Mouse (Mus musculus) small intestine, adult 2 months (tissue): ENCODE results near the gene A730049H05Rik.

Experiments
- CTCF ChIP-seq: fragments of 200-500 bp; IDR thresholded peaks from 2 replicates; pipeline ENCODE4 v1.5.1; 2012; ENCODE audit warnings: low read depth, mild to moderate bottlenecking, control low read depth, inconsistent platforms, low read length, moderate library complexity, mixed read lengths; ENCODE audit not compliant: insufficient replicate concordance, insufficient read length; ENCODE audit errors: extremely low read depth
- POLR2A ChIP-seq: fragments of 200-500 bp; IDR thresholded peaks from 2 replicates; pipeline ENCODE4 v1.6.1; 2012; ENCODE audit warnings: low read depth, mild to moderate bottlenecking, control low read depth, inconsistent platforms, low read length, moderate library complexity

DNA sequence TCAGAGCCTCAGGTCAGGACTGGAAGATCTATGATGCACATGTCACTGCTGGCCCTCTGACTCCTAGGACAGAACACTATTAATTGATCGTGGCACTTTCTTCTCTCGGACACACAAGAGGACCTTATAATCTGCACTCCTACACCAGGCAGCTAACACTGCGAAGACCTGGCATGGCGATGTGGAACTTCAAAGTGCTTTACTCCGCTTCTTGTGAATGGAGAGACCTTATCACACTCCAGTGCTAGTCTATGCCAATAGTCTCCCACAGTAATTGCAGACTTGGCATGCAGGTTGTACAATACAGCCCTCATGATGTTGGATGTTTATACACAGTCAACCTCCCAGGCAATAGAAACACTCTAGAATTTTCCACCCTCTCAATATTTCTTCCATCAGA lies 62.5 kb downstream of the A730049H05Rik start:
- TF ChIP-seq CTCF (no peak), POLR2A (no peak)
